Mouse (Mus musculus) frontal cortex, adult 2 months (tissue): ENCODE results near the gene Tmc6. TPM values are rescaled to one million over a fixed set of nuclear protein-coding genes. Genes with fewer than 3 reads are reported as not detected.

Experiments
- DNase-seq, 2 experiments: peaks; one replicate each; pipeline ENCODE4 v3.0.0; 2022; ENCODE audit warnings: low spot score in 1 of 2; ENCODE audit errors: extremely low spot score in 1 of 2
- polyA plus RNA-seq: library from polyadenylated mRNA; depleted of rRNA; stranded (reverse); fragments of >200 nt; gene quantifications from 2 replicates; pipeline ENCODE4 v1.2.3, GENCODE M21; 2012; rRNA removed

Tmc6 gene
- polyA plus RNA-seq, 1 experiment = 7.1 TPM

GRCm38 (mm10) chr11:117718838-117719237 is 63.2 kb downstream of the Tmc6 start:
- no peak for DNase-seq

Other genes with a start within 250 kb of the Tmc6 start
- 44.4 and 56.5 TPM in 2 replicates for gene Tnrc6c, start 127.9 kb downstream of the Tmc6 start, polyA plus RNA-seq
- gene Tmc8, start 122 bp downstream of the Tmc6 start, polyA plus RNA-seq = 0.42 and 0.50 TPM in 2 replicates
- gene 6030468B19Rik, start 15.5 kb upstream of the Tmc6 start, polyA plus RNA-seq = 0.23 and 0.32 TPM in 2 replicates
- gene Gm20708, start 27.5 kb upstream of the Tmc6 start, polyA plus RNA-seq = 0.61 and 1.3 TPM in 2 replicates
- gene Syngr2, start 27.5 kb upstream of the Tmc6 start, polyA plus RNA-seq = 11.0 and 11.9 TPM in 2 replicates
- gene Afmid, start 43.7 kb upstream of the Tmc6 start, polyA plus RNA-seq = 4.1 and 4.3 TPM in 2 replicates
- gene Tk1, start 43.9 kb upstream of the Tmc6 start, polyA plus RNA-seq = 1.5 and 1.6 TPM in 2 replicates
- gene Birc5, start 67.1 kb upstream of the Tmc6 start, polyA plus RNA-seq = 2.8 and 3.4 TPM in 2 replicates
- gene Tmem235, start 78.6 kb upstream of the Tmc6 start, polyA plus RNA-seq = not detected in 2 replicates
- gene Tha1, start 91.3 kb upstream of the Tmc6 start, polyA plus RNA-seq = 9.0 and 9.1 TPM in 2 replicates
- gene Socs3, start 187.8 kb upstream of the Tmc6 start, polyA plus RNA-seq = 4.5 and 5.8 TPM in 2 replicates
- gene Pgs1, start 204.1 kb upstream of the Tmc6 start, polyA plus RNA-seq = 69.6 and 74.3 TPM in 2 replicates